Mouse (Mus musculus) gastrocnemius, postnatal 36 days (tissue): ENCODE data around the gene Camta1. TPM values are rescaled to one million over a fixed set of nuclear protein-coding genes. Genes with fewer than 3 reads are reported as not detected.
"Not testable (repeated sequence)": the region's sequence is repeated elsewhere in the genome, so short reads cannot be mapped to it uniquely, and the experiment has no call there.

ENCODE experiments used
- DNase-seq, 2 experiments: peaks; one replicate each; pipeline ENCODE4 v3.0.0; 2022
- intact Hi-C: fragments of 180-260 bp; cut with DNase I; formaldehyde crosslinking; loops from one replicate; pipeline ENCODE4 v1.15.1; 2025
- total RNA-seq, 2 experiments: library from RNA; stranded (reverse); gene quantifications; 2 replicates each; pipeline ENCODE4 v1.2.3; 2021

Gene Camta1
- total RNA-seq, 2 experiments from 2014 or later: 93.4 to 109 TPM

DNA sequence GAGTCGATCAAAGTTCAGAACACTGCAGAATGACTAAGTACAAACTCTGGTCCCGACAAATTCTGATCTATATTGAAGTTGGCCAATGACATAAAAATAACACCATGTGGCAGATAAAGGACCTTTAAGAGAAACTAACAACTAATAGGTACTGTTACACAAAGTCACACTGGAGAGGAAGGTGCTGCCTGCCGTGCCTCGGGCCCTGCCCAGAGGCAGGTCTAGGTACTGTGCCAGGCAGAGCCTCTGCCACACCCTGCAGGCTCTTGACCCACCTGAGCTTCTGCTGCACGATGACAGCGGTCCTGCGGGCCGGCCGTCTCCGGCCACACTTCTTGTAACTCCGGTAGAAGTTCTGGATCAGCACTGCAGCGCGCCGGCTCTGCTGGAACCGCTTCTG, 786.9 kb downstream of the Camta1 start:
- DNase-seq: no peak
- intact Hi-C loops: no loop called here

DNA sequence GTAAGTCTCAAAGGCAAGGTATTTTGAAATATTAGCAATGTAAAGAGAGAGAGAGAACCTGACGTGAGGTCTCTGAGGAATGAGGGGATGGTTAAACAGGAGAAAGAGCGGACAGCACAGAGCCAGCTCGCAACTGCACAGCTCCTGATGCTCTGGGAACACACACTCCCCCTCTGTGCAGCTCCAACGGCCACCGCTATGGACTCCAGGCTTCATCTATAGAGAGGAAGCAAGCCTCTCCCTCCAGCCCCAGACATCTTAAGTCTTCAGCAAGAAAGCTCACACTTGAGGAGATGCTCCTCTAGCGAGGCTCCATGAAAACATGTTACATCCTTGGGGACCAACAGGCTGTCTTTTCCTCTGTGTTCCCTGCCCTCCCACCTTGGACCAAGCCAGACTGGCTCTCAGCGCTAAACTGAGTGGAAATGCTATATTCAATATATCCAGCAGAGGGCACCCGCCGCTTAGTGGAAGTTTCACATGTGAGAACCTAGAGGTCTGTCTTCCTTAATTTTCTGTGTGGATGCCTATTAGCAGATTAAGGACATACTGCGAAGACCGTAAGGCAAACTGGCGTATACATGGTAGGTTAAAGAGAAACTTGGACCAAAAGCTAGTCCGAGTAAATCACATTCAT, 788.5 kb downstream of the Camta1 start:
- intact Hi-C loops: loop anchor here (1.0 kb wide), 1 partner anchor 68 kb away; no protein-coding TSS in a partner anchor
- DNase-seq: peak in 1 of 2 experiments; percentile 53

DNA sequence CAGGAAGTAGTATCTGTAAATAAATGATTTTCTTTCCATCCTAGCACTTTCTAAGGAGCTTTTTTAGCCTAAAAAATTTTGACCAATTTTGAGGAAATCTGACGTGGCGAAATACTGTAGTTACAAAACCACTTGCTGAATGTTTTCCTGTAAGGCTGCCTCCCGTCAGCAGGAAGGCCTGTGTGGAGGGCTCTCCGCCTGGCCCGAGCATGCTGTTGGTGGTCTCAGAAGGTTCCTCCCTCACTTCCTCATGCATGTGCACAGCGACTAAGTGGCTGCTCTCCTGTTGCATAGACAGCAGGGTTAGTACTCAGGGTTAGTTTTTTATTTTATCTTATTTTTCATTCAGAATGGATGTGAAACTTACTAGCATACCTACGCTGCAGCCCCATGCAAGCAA, 790.7 kb downstream of the Camta1 start:
- DNase-seq: no peak
- intact Hi-C loops: no loop called here

DNA sequence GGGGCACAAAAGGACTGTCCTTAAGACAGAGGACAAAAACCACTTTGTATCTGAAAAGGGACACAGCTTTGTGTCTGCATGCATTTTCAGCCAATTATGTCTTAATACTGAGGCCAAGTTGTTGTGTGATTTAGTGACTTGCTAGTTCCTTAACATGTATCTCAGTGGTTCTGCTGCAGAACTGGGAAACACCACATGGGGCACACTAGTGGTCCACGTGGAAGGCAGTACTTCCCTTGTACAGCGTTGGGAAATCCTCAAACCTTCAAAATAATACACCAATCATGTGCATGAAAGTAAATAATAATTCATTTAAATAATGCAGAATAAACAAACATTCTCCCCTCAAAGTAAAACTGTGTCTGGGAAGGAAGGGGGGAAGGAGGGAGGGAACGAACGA, 792.9 kb downstream of the Camta1 start:
- intact Hi-C loops: no loop called here
- no peak for DNase-seq

DNA sequence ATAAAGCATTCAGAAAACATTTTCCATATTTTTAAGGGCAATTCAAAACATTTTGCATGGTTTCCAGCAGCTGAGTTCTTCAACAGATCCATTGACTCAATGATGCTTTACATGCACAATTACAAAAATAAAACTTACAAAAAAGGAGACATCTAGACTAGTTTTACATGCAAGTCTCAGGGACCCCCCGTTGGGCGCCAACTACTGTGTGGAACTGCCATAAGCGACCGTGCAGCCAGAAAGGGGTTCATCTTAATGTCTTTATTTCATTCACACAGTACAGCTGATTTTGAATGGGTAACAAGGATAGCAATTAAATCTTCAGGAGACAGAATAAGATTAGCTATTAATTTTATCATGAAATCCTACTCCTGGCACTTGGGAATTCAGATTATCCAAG, 802.1 kb downstream of the Camta1 start:
- intact Hi-C loops: no loop called here
- DNase-seq: no peak

DNA sequence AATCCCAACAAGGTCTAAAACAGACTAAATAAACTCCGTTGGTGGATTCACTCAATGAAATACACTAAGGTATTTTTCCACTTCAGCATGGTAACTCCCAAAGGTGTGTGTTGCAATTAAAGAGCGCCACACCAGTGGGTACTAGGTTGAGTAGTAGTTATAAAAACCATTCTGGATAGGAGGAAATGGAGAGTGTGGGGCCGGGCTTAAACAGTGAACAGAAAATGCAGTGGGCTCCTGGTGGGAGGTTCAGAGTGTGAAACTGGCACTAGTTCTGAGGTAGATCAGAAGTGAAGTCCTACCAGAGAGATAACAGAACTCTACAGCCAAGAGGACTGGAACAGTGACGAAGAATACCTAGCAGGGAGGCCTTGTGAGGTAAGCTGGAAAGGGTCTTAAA, 803.0 kb downstream of the Camta1 start:
- intact Hi-C loops: no loop called here
- no peak for DNase-seq

DNA sequence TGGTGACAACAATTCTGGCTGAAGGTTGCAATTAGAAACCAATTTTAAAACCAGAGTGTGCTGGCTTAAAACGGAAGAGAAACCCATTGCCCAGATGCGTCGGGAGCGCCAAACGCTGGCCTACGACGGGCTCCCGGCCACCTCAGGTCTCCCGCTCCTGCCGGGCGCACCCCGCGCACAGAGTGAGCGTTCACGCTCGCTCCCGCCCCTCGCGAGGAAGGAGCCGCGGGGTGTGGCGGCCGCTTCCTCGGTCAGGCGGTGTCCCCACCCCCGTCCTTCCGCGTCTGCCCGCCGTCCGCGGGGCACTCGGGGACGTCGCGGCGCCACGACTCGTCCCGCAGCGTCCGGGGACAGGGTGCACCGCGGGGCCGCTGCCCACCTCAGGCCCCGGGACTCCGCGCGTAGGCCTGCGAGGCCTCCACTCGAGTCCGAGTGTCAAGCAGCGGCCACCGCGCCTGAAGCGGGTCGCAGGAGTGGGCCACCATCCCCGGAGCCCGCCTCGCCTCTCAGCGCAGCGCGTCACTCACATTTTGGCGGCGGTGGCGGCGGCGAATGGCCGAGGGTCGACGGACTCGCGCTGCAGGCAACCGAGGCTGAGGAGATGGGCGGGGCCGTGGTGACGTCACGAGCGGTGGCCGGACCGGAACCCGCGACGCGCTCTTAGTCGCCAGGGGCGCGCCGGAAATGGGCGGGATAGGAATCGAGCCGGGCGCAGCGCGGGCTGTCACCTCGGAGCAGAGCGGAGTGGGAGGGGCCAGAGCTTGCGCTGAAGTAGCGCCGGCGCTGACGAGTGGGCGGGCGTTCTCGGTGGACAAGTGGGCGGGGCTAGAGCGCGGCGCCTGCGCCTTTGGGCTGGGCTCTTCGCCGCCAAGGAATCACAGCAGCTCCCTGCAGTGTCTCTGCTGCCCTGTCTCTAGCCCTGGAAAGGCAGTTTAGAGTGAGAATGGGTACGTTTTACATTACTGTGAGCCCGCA, 804.0 kb downstream of the Camta1 start, which contains the start of gene Vamp3:
TSS of gene Vamp3 (minus strand) at position 617 of the 975 bp plus-strand sequence.
- intact Hi-C loops: no loop called here
- DNase-seq: peak; percentile 97 to 99

DNA sequence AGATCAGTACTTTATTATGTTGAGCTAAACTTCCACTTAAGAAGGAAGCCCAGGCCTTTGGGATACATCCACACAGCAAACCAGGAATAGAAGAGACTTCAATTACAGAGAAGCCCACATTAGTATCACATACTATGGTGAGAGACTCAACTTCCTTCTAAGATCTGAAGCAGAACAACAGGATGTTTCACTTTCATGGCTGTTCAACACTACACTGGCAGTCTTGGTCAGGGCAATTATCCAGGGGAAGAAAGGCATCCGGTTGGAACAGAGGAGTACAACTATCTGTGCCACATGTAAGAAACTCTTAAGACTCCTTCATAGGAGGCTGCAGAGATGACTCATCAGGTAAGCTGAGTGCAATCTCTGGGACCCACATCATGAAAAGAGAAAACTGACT, 810.5 kb downstream of the Camta1 start:
- DNase-seq: no peak
- intact Hi-C loops: no loop called here

DNA sequence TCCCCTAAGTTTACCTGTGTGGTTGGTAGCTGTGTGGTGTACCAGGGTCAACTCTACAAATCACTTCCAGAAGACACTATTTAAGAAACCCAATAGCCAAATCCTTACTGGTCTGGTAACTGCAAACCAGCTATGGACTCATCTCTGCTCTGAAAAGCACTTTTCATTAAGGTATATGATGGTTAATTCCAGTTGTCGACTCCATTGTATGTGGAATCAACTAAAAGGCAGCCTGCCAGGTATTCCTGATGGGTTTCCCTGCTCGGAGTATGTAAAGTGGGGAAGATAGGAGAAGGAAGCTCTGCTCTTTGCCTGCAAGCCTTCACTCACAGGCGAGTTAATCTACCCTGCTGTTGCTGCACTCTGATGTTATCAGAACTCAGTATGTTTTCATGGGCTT, 815.2 kb downstream of the Camta1 start:
- intact Hi-C loops: no loop called here
- DNase-seq: no peak

DNA sequence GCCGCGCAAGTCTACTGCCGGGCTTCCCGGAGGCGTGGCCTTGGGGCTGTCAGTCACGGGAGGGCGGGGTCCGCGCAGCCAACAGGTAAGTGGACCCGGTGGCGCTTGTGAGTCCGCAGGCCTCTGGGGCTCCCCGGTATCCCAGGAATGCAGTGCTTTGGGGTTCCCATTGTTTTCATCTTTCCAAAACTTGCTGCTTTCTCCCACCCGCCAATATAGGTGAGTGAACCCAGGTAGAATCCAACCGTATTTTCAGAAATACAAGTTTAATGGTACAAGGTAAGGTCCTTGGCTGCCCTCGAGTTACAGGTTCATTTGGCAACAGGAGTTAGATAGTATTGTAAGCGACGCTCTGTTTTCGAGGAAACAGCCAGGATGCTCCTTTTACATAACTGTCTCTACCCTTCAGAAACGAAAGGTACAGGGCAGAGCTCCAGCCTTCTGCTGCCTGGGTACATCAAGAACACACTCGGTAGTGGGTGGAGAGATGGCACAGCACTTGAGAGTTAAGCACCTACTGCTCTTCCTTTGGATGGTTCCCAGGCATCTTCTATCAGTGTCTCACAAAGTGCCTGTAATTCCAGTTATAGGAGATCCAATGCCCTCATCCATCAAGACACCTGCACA, 816.6 kb downstream of the Camta1 start:
- DNase-seq: no peak
- intact Hi-C loops: no loop called here

DNA sequence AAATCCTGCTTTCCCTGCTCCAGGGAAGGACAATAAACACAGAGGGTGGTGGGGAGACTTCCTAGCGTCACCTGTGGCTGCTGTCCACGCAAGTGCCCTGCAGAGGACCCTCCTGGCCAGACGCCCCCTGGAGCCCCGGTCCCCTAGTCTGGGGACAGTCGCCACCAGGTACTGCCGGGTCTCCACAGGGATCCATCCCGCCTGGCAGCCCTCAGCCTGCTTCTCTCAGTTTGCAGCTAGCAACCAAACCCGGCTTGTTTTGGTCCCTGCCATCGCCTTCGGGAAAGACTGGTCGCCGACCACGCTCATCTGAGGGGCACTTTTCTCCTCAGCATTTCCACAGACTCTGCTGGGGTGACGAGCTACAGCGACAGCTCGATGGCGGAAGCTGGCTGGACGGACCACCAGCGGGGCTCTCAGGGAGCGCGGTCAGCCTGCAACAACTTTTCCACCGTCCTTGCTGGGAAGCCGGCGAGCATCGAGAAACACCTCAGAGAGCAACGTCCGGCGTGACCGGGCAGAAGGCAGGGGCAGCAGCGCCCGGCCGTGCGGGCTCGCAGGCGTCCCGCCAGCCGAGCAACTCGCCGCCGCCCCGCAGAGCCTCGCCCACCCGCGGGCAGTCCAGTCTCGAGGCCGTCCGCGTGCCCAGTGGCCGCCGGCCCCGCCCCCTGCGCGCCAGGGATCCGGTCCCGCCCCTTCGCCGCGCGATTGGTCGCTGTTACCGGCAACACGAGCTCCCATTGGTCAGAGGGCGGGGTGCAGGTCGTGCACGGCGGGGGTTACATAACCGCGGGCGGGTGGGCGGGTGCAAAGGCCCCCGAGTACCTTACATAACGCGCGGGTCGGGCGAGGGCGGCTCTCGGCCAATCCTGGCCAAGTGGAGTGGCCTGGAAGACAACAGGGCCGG, 817.4 kb downstream of the Camta1 start, which contains the start of gene Per3:
TSS of gene Per3 (minus strand) at position 629 of the 907 bp plus-strand sequence.
- peak; percentile 98 to 99 for DNase-seq
- intact Hi-C loops: no loop called here

DNA sequence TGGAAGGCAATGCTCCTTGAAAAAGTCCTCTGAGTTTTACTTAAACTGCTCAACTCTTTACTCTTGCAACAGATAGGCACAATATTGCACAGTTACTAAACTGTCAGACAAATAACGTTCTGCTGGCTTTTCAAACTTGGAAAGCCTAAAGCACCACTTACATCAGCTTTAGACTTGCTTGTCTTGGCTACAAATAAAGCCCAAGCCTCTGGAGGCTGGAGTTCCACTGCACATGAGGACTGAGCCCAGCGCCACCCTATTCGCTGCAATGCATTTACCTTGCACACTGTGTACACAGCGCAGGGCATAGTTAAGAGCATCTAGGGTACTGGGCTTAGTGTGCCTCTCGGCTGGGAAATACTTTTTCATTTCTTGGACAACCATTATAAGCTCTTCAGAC, 818.4 kb downstream of the Camta1 start:
- intact Hi-C loops: no loop called here
- DNase-seq: no peak

DNA sequence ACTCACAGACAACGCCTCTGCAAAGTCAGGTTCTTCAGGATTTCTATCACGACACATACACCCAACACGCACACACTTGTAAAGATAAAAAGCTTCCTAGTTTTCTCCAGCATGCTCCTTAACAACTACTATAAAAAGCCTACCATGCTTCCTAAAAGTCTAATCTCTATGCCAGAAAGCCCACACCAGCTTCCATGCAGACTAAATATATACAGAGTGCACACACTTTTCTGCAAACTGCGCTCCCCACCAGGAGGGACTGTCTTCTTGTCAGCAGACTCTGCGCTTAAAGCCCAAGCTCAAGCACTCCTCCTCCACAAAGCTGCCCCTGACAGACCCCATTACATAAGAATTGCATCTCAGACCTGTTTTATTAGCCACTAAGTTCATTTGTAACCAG, 820.2 kb downstream of the Camta1 start:
- no peak for DNase-seq
- intact Hi-C loops: no loop called here

DNA sequence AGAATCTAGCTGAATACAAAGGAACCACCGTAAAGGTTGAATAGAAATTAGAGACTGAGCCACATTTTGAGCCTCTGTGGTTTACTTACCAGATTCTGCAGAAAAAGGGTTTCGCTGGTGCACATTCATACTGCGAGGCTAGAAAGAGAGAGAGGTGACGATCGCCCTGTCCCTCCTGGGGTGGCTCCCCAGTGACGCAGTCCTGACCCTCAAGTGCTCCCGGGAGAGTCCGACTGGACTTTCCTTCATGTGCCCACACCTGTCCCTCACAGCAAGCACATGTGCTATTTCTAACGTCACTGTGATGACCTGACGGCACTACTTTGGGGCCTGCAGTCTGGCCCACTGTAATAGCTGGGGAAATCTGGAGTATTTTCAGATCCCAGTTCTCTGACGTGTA, 823.9 kb downstream of the Camta1 start:
- intact Hi-C loops: loop anchor here (5.0 kb wide), 1 partner anchor 70 kb away; no protein-coding TSS in a partner anchor
- no peak for DNase-seq

DNA sequence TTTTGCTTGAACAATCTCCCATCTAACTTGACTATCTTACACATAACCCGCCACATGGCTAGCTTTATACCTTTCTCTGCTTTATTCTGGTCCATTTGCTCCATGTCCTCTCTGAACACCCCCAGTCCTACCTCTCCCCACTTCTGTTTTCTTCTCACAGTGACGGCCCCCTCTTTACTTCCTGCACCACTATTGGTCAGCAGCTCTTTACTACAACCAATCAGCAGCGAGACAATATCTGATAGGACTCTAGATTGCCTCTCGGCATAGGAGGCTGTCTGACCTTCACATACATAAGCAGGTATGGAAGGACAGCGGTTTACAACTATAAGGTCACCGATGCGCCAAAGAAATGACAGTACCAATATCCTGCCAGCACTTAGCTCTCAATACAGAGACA, 825.2 kb downstream of the Camta1 start:
- intact Hi-C loops: loop anchor here (5.0 kb wide), 1 partner anchor 69 kb away; no protein-coding TSS in a partner anchor

DNA sequence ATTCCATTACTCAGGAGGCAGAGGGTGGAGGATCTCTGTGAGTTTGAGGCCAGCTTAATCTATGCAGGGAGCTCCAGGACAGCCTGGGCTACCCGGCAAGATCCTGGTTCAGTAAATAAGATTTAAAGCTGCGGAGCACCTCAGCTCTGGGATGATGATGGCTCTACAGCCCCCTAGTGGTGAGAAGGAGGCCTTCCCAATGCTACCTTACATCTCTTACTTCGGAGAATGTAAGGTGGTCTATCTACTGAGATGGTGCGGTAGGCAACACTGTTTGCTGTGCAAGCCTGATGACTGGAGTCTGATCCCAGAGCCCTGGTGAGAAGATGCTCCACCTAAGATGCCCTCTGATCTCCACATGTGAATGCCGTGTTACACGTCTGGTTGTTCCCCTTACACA, 834.7 kb downstream of the Camta1 start:
- DNase-seq: no peak
- intact Hi-C loops: no loop called here

More for the DNA sequence above, 825.2 kb downstream of the Camta1 start:
- no peak for DNase-seq

DNA sequence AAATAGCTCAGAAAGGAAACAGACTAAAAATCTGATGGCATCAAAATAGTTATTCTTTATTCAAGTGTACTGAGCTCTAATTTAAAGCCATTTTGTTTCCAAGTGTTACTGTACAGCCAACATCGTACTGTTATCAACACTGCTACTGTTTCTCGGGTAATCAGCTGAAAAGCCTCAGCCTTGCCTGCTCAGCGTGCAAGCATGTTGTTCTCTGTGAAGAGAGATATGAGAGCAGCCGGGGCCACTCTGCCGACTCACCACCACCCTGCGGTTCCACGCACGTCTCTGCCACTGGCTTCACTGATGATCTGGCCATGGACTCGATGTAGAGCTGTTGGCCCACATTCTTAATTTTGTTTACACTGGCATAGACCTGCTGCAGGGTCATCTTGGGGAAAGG, 837.5 kb downstream of the Camta1 start:
- intact Hi-C loops: no loop called here
- DNase-seq: no peak

DNA sequence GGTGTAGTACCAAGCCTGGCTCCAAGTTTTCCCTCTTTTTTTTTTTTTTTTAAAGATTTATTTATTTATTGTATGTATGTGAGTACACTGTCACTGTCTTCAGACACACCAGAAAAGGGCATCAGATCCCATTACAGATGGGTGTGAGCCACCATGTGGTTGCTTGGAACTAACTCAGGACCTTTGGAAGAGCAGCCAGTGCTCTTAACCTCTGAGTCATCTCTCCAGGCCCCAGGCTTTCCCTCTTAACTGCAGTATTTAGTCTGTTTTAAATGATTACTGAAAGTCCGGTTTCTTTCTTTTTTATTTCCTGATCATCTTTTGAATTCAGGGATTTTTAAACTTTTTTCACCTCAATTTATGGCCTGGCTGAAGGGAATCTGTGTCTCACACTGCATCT, 844.3 kb downstream of the Camta1 start:
- DNase-seq, intact Hi-C loops: not testable (repeated sequence)

DNA sequence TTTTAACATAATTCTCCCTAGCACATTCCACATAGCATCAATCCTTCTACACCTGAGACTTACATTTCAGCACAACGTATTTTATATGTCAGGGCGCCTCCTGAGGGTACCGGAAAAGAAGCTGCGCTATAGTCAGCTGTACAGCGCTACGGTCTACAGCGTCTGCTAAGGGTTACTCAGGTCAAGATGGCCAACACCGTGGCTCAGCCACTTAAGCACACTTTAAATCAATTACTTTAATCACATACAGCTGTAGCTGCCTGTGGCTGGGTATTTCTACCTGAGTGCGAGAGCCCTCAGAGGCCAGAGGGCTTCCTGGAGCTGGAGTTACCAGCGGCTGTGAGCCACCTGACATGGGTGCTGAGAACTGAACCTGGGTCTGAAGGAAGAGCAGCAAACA, 845.7 kb downstream of the Camta1 start:
- intact Hi-C loops: no loop called here

DNA sequence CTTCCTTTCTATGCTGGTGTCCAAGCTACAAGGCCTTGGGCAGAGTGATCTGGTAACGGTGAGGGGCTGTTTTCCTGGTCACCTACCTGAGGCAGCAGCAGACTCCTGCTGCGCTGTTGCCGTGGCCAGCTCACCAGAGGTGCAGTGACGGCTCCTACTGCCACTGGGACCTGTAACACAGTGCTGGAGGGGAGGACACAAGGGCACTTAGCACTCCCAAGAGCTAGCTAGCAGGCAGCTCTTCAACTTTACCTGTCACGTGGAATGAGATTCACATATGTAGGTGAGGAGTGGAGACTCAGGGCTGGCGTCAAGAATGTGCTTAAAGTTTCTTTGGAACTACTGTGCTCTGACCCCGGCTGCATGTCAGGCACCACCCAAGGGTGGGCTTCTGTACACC, 851.4 kb downstream of the Camta1 start:
- no peak for DNase-seq
- intact Hi-C loops: no loop called here

More for the DNA sequence above, 845.7 kb downstream of the Camta1 start:
- no peak for DNase-seq
